Mouse (Mus musculus): ENCODE measurements around the gene Tec. TPM values are rescaled to one million over a fixed set of nuclear protein-coding genes. Genes with fewer than 3 reads are reported as not detected.
A peak's percentile ranks its signal among the peaks of the same experiment; 100 is the strongest.

The Tec gene
- total RNA-seq, 4 experiments from 2014 or later, result 1.1 to 5.9 (median 4.1) TPM

- DNase-seq (ENCODE audit: low spot score in 2 of 2), result no peak
Observed at GRCm38 (mm10) chr5:72785451-72785850, 82.8 kb downstream of the Tec start.

- DNase-seq (ENCODE audit: low spot score in 2 of 2), result no peak
Observed at GRCm38 (mm10) chr5:72784719-72785118, 83.6 kb downstream of the Tec start.

- peak in 1 of 2 experiments; percentile 34 for DNase-seq (ENCODE audit: low spot score in 2 of 2)
Observed at GRCm38 (mm10) chr5:72783957-72784356, 84.3 kb downstream of the Tec start.

GRCm38 (mm10) chr5:72783123-72783522 lies 85.2 kb downstream of the Tec start:
- no peak for DNase-seq (ENCODE audit: low spot score in 2 of 2)

GRCm38 (mm10) chr5:72781776-72782175 lies 86.5 kb downstream of the Tec start:
- no peak for DNase-seq (ENCODE audit: low spot score in 2 of 2)

- DNase-seq (ENCODE audit: low spot score in 2 of 2), result no peak
Observed at GRCm38 (mm10) chr5:72776595-72776994, 91.7 kb downstream of the Tec start.

- no peak for DNase-seq (ENCODE audit: low spot score in 2 of 2)
Observed at GRCm38 (mm10) chr5:72776127-72776526, 92.2 kb downstream of the Tec start.

- no peak for DNase-seq (ENCODE audit: low spot score in 2 of 2)
Observed at GRCm38 (mm10) chr5:72769841-72770240, 98.4 kb downstream of the Tec start.

GRCm38 (mm10) chr5:72763546-72763945 lies 104.7 kb downstream of the Tec start:
- DNase-seq (ENCODE audit: low spot score in 2 of 2), result no peak

GRCm38 (mm10) chr5:72763025-72763424 lies 105.3 kb downstream of the Tec start:
- DNase-seq (ENCODE audit: low spot score in 2 of 2), result no peak

- no peak for DNase-seq (ENCODE audit: low spot score in 2 of 2)
Observed at GRCm38 (mm10) chr5:72761758-72762157, 106.5 kb downstream of the Tec start.

- no peak for DNase-seq (ENCODE audit: low spot score in 2 of 2)
Observed at GRCm38 (mm10) chr5:72761237-72761636, 107.0 kb downstream of the Tec start.

- no peak for DNase-seq (ENCODE audit: low spot score in 2 of 2)
Observed at GRCm38 (mm10) chr5:72758925-72759924, 109.1 kb downstream of the Tec start.

- DNase-seq (ENCODE audit: low spot score in 2 of 2), result peak; percentile 7 to 15
Observed at GRCm38 (mm10) chr5:72757155-72757773, 111.0 kb downstream of the Tec start.

- DNase-seq (ENCODE audit: low spot score in 2 of 2), result peak; percentile 57 to 71
Observed at GRCm38 (mm10) chr5:72755941-72756340, 112.3 kb downstream of the Tec start.

GRCm38 (mm10) chr5:72755035-72755434 lies 113.2 kb downstream of the Tec start:
- DNase-seq (ENCODE audit: low spot score in 2 of 2), result no peak

- no peak for DNase-seq (ENCODE audit: low spot score in 2 of 2)
Observed at GRCm38 (mm10) chr5:72752585-72752984, 115.7 kb downstream of the Tec start, which contains the start of gene Txk. TSS of gene Txk (minus strand) at chr5:72752777.

GRCm38 (mm10) chr5:72751056-72751758 lies 117.1 kb downstream of the Tec start:
- no peak for DNase-seq (ENCODE audit: low spot score in 2 of 2)

- DNase-seq (ENCODE audit: low spot score in 2 of 2), result no peak
Observed at GRCm38 (mm10) chr5:72750226-72750625, 118.1 kb downstream of the Tec start.

GRCm38 (mm10) chr5:72748659-72749265 lies 119.5 kb downstream of the Tec start:
- DNase-seq (ENCODE audit: low spot score in 2 of 2), result no peak

GRCm38 (mm10) chr5:72747384-72747783 lies 120.9 kb downstream of the Tec start:
- peak; percentile 19 to 40 for DNase-seq (ENCODE audit: low spot score in 2 of 2)
